Mouse (Mus musculus): ENCODE data around the gene Emilin1. TPM values are rescaled to one million over a fixed set of nuclear protein-coding genes. Genes with fewer than 3 reads are reported as not detected.

The Emilin1 gene
- polyA plus RNA-seq, 1 experiment from 2014 or later, result 85.6 TPM

- Histone ChIP-seq H3K4me3 (ENCODE audit: low read depth, low read length) (no peak overlapping the region), H3K27me3 (ENCODE audit: control insufficient read depth, insufficient read depth, low read length) (no peaks in the 10 kb centered on the region), H3K36me3 (ENCODE audit: control insufficient read depth, insufficient read depth, low read length) (no peaks in the 10 kb centered on the region), H3K9ac (ENCODE audit: low read length) (no peak overlapping the region), H3K27ac (replicated peaks) (no peak overlapping the region), H3K4me2 (replicated peaks; ENCODE audit: low read depth) (no peak overlapping the region), H3K9me3 (ENCODE audit: control insufficient read depth, low read length) (no peaks in the 10 kb centered on the region), H3K4me1 (replicated peaks; ENCODE audit: control insufficient read depth, insufficient read depth) (no peaks in the 10 kb centered on the region)
- ATAC-seq (ENCODE audit: low FRiP score, low TSS enrichment), result no peak
- no peak for TF ChIP-seq CTCF (IDR thresholded peaks at IDR 0.05; ENCODE audit: low read depth)
- TF ChIP-seq EP300 (optimal IDR thresholded peaks at IDR 0.05), result no peak
- DNase-seq (ENCODE audit: low spot score), result no peak
- WGBS, result 86% methylated on average over 4 of the region's 4 CpGs
These were observed 18.2 kb downstream of the Emilin1 start for GRCm38 (mm10) chr5:30931378-30931777.

GRCm38 (mm10) chr5:30933705-30934104 lies 20.5 kb downstream of the Emilin1 start:
- H3K9ac ChIP-seq (ENCODE audit: low read length), result no peak overlapping the region
- DNase-seq (ENCODE audit: low spot score) (no peak), ATAC-seq (ENCODE audit: low FRiP score, low TSS enrichment) (no peak)
- no peaks in the 10 kb centered on the region for H3K27me3 ChIP-seq (ENCODE audit: control insufficient read depth, insufficient read depth, low read length)
- no peak overlapping the region for H3K4me3 ChIP-seq (ENCODE audit: low read depth, low read length)
- H3K4me1 ChIP-seq (replicated peaks; ENCODE audit: control insufficient read depth, insufficient read depth), result no peaks in the 10 kb centered on the region
- no peaks in the 10 kb centered on the region for H3K36me3 ChIP-seq (ENCODE audit: control insufficient read depth, insufficient read depth, low read length)
- TF ChIP-seq CTCF (IDR thresholded peaks at IDR 0.05; ENCODE audit: low read depth), result no peak
- H3K4me2 ChIP-seq (replicated peaks; ENCODE audit: low read depth), result no peak overlapping the region
- no peaks in the 10 kb centered on the region for H3K9me3 ChIP-seq (ENCODE audit: control insufficient read depth, low read length)
- no peak overlapping the region for H3K27ac ChIP-seq (replicated peaks)
- 71% methylated on average over 5 of the region's 5 CpGs for WGBS

GRCm38 (mm10) chr5:30934725-30935461 lies 21.7 kb downstream of the Emilin1 start:
- Histone ChIP-seq H3K4me3 (ENCODE audit: low read depth, low read length) (no peak overlapping the region), H3K9me3 (ENCODE audit: control insufficient read depth, low read length) (no peaks in the 10 kb centered on the region), H3K27ac (replicated peaks) (no peak overlapping the region), H3K4me2 (replicated peaks; ENCODE audit: low read depth) (no peak overlapping the region), H3K4me1 (replicated peaks; ENCODE audit: control insufficient read depth, insufficient read depth) (no peaks in the 10 kb centered on the region), H3K9ac (ENCODE audit: low read length) (no peak overlapping the region), H3K27me3 (ENCODE audit: control insufficient read depth, insufficient read depth, low read length) (no peaks in the 10 kb centered on the region), H3K36me3 (ENCODE audit: control insufficient read depth, insufficient read depth, low read length) (no peaks in the 10 kb centered on the region)
- ATAC-seq (ENCODE audit: low FRiP score, low TSS enrichment) (no peak), DNase-seq (ENCODE audit: low spot score) (no peak)
- 90% methylated on average over 5 of the region's 5 CpGs for WGBS
- TF ChIP-seq EP300 (optimal IDR thresholded peaks at IDR 0.05) (no peak), CTCF (IDR thresholded peaks at IDR 0.05; ENCODE audit: low read depth) (peak; percentile 51)

- Histone ChIP-seq H3K4me2 (replicated peaks; ENCODE audit: low read depth) (no peak overlapping the region), H3K9ac (ENCODE audit: low read length) (no peak overlapping the region), H3K27me3 (ENCODE audit: control insufficient read depth, insufficient read depth, low read length) (no peaks in the 10 kb centered on the region), H3K27ac (replicated peaks) (no peak overlapping the region), H3K36me3 (ENCODE audit: control insufficient read depth, insufficient read depth, low read length) (no peaks in the 10 kb centered on the region), H3K4me3 (ENCODE audit: low read depth, low read length) (no peak overlapping the region), H3K4me1 (replicated peaks; ENCODE audit: control insufficient read depth, insufficient read depth) (no peaks in the 10 kb centered on the region), H3K9me3 (ENCODE audit: control insufficient read depth, low read length) (no peaks in the 10 kb centered on the region)
- 95% methylated on average over 2 of the region's 2 CpGs for WGBS
- TF ChIP-seq EP300 (optimal IDR thresholded peaks at IDR 0.05) (no peak), CTCF (IDR thresholded peaks at IDR 0.05; ENCODE audit: low read depth) (peak; percentile 63)
- DNase-seq (ENCODE audit: low spot score) (peak; percentile 15), ATAC-seq (ENCODE audit: low FRiP score, low TSS enrichment) (no peak)
These were observed 29.8 kb downstream of the Emilin1 start for GRCm38 (mm10) chr5:30943004-30943403.

- no peak for TF ChIP-seq CTCF (IDR thresholded peaks at IDR 0.05; ENCODE audit: low read depth)
- no peak for TF ChIP-seq EP300 (optimal IDR thresholded peaks at IDR 0.05)
- Histone ChIP-seq H3K36me3 (ENCODE audit: control insufficient read depth, insufficient read depth, low read length) (no peaks in the 10 kb centered on the region), H3K9me3 (ENCODE audit: control insufficient read depth, low read length) (no peaks in the 10 kb centered on the region), H3K27me3 (ENCODE audit: control insufficient read depth, insufficient read depth, low read length) (no peaks in the 10 kb centered on the region), H3K4me1 (replicated peaks; ENCODE audit: control insufficient read depth, insufficient read depth) (no peaks in the 10 kb centered on the region), H3K27ac (replicated peaks) (no peak overlapping the region), H3K4me2 (replicated peaks; ENCODE audit: low read depth) (no peak overlapping the region; the same call in 1 of the 2 replicates), H3K4me3 (ENCODE audit: low read depth, low read length) (no peak overlapping the region), H3K9ac (ENCODE audit: low read length) (no peak overlapping the region)
- ATAC-seq (ENCODE audit: low FRiP score, low TSS enrichment) (no peak), DNase-seq (ENCODE audit: low spot score) (no peak)
- WGBS, result 90% methylated on average over 6 of the region's 6 CpGs
These were observed 31.1 kb downstream of the Emilin1 start for GRCm38 (mm10) chr5:30944344-30944743.

- Histone ChIP-seq H3K27ac (replicated peaks) (0 out of 2 replicates have a peak within 1 kb of the TSS, but pooled peaks have one; percentile 4), H3K36me3 (ENCODE audit: control insufficient read depth, insufficient read depth, low read length) (no peaks in the 10 kb centered on the region), H3K4me1 (replicated peaks; ENCODE audit: control insufficient read depth, insufficient read depth) (no peaks in the 10 kb centered on the region), H3K9me3 (ENCODE audit: control insufficient read depth, low read length) (no peaks in the 10 kb centered on the region), H3K4me3 (ENCODE audit: low read depth, low read length) (peak within 1 kb of the TSS; percentile 39), H3K9ac (ENCODE audit: low read length) (peak within 1 kb of the TSS; percentile 53), H3K27me3 (ENCODE audit: control insufficient read depth, insufficient read depth, low read length) (no peaks in the 10 kb centered on the region), H3K4me2 (replicated peaks; ENCODE audit: low read depth) (peak within 1 kb of the TSS; percentile 70)
- DNase-seq (ENCODE audit: low spot score) (peak; percentile 92), ATAC-seq (ENCODE audit: low FRiP score, low TSS enrichment) (peak; percentile 89)
- TF ChIP-seq CTCF (IDR thresholded peaks at IDR 0.05; ENCODE audit: low read depth) (peak; percentile 71), EP300 (optimal IDR thresholded peaks at IDR 0.05) (no peak)
- WGBS, result 5% methylated on average over 43 of the region's 44 CpGs
These were observed 32.0 kb downstream of the Emilin1 start, which contains the start of gene Cgref1 for GRCm38 (mm10) chr5:30944956-30945781. Gene Cgref1, minus strand, starts transcription at chr5:30945591.
